Mouse (Mus musculus) limb, embryonic 14.5 days (tissue): ENCODE results near the gene Phlda2. TPM values are rescaled to one million over a fixed set of nuclear protein-coding genes. Genes with fewer than 3 reads are reported as not detected.
A peak's percentile ranks its signal among the peaks of the same experiment; 100 is the strongest.

Source experiments
- ATAC-seq: fragments of 200-750 bp; cut with Nextera tagmentation; 2 replicates; pipeline ENCODE4 v1.8.0; 2017; ENCODE audit warnings: low read depth, moderate number of reproducible peaks, moderate TSS enrichment; ENCODE audit not compliant: low FRiP score
- DNase-seq: peaks from one replicate; pipeline ENCODE4 v3.0.0-alpha.2; 2015; ENCODE audit warnings: low spot score
- H3K27ac ChIP-seq: fragments of 300-500 bp; sonication (generic); replicated peaks from 2 replicates; pipeline ENCODE4 v1.5.1; 2014; ENCODE audit warnings: low read depth, mild to moderate bottlenecking, low read length, moderate library complexity, mixed read lengths
- H3K27me3 ChIP-seq: fragments of 300-500 bp; sonication (generic); 2 replicates; pipeline ENCODE4 v1.6.1; 2014; ENCODE audit warnings: low read length, mixed read lengths; ENCODE audit not compliant: control insufficient read depth, insufficient read depth
- H3K36me3 ChIP-seq: fragments of 300-500 bp; sonication (generic); 2 replicates; pipeline ENCODE4 v1.6.1; 2014; ENCODE audit warnings: mild to moderate bottlenecking, low read length, moderate library complexity, mixed read lengths; ENCODE audit not compliant: control insufficient read depth, insufficient read depth
- H3K4me1 ChIP-seq: fragments of 300-500 bp; sonication (generic); 2 replicates; pipeline ENCODE4 v1.6.1; 2014; ENCODE audit warnings: antibody characterized with exemption, low read length, mixed read lengths; ENCODE audit not compliant: control insufficient read depth, insufficient read depth
- H3K4me2 ChIP-seq: fragments of 300-500 bp; sonication (generic); replicated peaks from 2 replicates; pipeline ENCODE4 v1.6.1; 2014; ENCODE audit warnings: low read depth, mild to moderate bottlenecking, low read length, moderate library complexity; ENCODE audit not compliant: severe bottlenecking
- H3K4me3 ChIP-seq: fragments of 300-500 bp; sonication (generic); replicated peaks from 2 replicates; pipeline ENCODE4 v1.5.1; 2014; ENCODE audit warnings: low read length
- H3K9ac ChIP-seq: fragments of 300-500 bp; sonication (generic); 2 replicates; pipeline ENCODE4 v1.6.1; 2014; ENCODE audit warnings: mild to moderate bottlenecking, low read depth, low read length, moderate library complexity; ENCODE audit not compliant: severe bottlenecking
- H3K9me3 ChIP-seq: fragments of 300-500 bp; sonication (generic); 2 replicates; pipeline ENCODE4 v1.6.1; 2016; ENCODE audit warnings: low read length; ENCODE audit not compliant: control insufficient read depth
- POLR2A ChIP-seq: fragments of 200-500 bp; IDR thresholded peaks from 2 replicates; pipeline ENCODE4 v1.8.0; 2012; ENCODE audit warnings: inconsistent platforms, mild to moderate bottlenecking, moderate library complexity, borderline replicate concordance; ENCODE audit not compliant: insufficient read depth, insufficient read length; ENCODE audit errors: extremely low read depth
- WGBS: fragments of 180-500 bp; shearing (Covaris S2); extraction: QIAGEN DNeasy Blood & Tissue Kit; methylation state at CpG from one replicate; pipeline ENCODE4 v1.1.7; 2014; 5-methylcytosine and 5-hydroxymethylcytosine counted together
- polyA plus RNA-seq, 2 experiments: library from polyadenylated mRNA; depleted of rRNA in 1 of 2; stranded (reverse) in 1 of 2; unstranded in 1 of 2; fragments of >200 nt; fragmentation: Nextera tagmentation in 1 of 2; extraction: Ambion mirVana in 1 of 2; gene quantifications; 2 replicates each; pipeline versions ENCODE4 v1.2.1 to v1.2.3; 2012 to 2014

Phlda2 gene
- polyA plus RNA-seq, 2 experiments: 13.7 to 23.3 TPM

DNA sequence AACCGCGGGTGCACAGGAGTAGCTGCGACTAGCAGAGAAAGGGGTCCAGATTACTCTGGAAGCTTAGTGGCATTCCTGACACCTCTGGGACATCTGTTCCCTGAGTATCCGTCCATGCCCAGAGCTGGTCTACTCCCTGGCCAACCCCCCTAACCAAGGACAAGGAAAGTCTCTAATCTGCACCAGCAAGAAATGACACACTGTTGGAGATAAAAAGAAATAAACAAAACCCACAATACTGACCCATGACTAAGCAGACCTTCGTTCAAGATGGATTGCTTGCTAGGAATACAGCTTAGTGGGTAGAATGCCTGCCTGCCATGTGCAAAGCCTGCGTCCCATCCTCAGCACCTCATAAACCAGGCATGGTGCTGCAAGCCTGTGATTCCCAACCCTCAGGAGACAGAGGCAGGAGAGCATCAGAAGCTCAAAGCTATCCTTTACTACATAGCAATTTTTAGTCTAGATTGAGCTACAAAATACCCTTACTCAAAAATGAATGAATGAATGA is 9.3 kb downstream of the Phlda2 start:
- no peak for ATAC-seq
- Histone ChIP-seq H3K9ac (no peak overlapping the region), H3K4me3 (no peak overlapping the region), H3K27me3 (no peaks in the 10 kb centered on the region), H3K4me2 (no peak overlapping the region), H3K36me3 (no peaks in the 10 kb centered on the region), H3K9me3 (no peaks in the 10 kb centered on the region), H3K4me1 (no peaks in the 10 kb centered on the region), H3K27ac (no peak overlapping the region)
- DNase-seq: no peak
- 72% methylated on average over 6 of the region's 6 CpGs for WGBS
- no peak for TF ChIP-seq POLR2A

DNA sequence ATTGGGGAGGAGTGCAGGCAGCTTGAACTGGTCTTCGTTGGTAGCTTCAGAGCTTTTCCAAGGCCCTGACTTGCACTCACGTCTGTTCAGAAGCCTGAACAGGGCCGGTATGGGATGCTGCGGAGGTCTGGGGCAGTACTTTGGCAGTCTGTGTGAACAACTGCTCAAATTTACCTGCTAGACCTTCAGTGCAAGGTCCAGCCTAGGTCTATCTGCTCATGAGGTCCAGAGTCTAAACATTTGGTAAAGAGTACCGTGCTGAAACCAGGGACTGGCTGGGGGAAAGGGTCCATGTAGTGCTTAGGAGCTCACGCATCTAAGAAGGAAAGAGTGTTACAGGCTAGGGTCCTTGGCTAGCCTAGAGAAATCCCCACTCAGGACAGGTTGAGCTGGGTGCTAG is 13.2 kb downstream of the Phlda2 start:
- H3K4me1 ChIP-seq: no peaks in the 10 kb centered on the region
- WGBS: 80% methylated on average over 6 of the region's 6 CpGs
- DNase-seq: no peak
- TF ChIP-seq POLR2A: no peak
- no peak overlapping the region for H3K9ac ChIP-seq
- H3K9me3 ChIP-seq: no peaks in the 10 kb centered on the region
- no peaks in the 10 kb centered on the region for H3K27me3 ChIP-seq
- no peak overlapping the region for H3K4me3 ChIP-seq
- ATAC-seq: no peak
- H3K4me2 ChIP-seq: no peak overlapping the region
- no peak overlapping the region for H3K27ac ChIP-seq
- no peaks in the 10 kb centered on the region for H3K36me3 ChIP-seq

DNA sequence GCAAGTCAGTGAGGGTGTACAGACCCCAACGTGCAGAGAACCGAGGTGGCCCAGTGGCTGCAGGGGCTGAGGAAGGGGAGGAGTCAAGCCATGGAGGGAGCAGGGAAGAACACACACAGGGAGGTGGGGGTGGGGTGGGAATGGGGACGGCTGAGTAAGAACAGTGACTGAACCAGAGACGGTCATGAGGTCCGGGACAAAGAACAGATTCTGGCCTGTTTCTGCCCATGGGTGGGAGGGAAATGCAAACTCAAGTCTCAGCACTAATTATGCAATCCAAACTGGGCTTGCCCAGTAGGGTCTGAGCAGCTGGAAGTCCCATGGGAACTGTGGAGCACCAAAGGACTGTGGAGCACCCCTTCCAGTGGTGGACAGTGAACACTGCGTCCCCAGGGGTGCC is 20.4 kb downstream of the Phlda2 start:
- Histone ChIP-seq H3K4me2 (no peak overlapping the region), H3K9ac (no peak overlapping the region), H3K36me3 (no peaks in the 10 kb centered on the region), H3K27ac (no peak overlapping the region), H3K4me1 (no peaks in the 10 kb centered on the region), H3K9me3 (no peaks in the 10 kb centered on the region), H3K27me3 (no peaks in the 10 kb centered on the region), H3K4me3 (no peak overlapping the region)
- WGBS: 16% methylated on average over 6 of the region's 6 CpGs
- TF ChIP-seq POLR2A: no peak
- ATAC-seq: no peak; the same call in 1 of the 2 replicates
- peak; percentile 28 for DNase-seq

DNA sequence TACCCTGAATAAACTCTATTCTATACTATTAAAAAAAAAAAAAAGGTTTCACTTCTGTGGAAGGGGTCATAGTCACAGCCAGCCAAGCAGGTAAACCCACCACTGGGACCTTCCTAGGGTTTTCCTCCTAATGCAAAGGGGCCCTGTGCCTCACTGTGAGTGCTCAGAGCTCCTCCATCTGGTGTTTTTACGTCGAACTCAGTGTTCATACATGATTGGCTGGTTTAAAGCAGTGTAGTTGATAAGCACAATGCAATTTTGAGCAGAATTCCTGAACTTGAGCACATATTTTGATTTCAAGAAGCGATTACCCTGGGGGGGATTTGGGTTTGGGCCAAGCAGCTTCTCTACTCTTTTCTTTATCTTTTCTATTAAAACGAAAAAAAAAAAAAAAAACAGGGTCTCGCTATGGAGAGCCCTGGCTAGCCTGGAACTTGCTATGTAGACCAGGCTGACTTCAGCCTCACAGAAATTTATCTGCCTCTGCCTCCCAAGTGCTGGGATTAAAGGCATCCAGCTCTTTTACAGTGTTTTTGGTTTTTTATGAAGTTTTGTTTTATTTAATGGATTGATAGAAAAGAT is 21.1 kb downstream of the Phlda2 start:
- 45% methylated on average over 5 of the region's 5 CpGs for WGBS
- H3K36me3 ChIP-seq: no peaks in the 10 kb centered on the region
- H3K4me1 ChIP-seq: no peaks in the 10 kb centered on the region
- no peaks in the 10 kb centered on the region for H3K27me3 ChIP-seq
- H3K4me2 ChIP-seq: no peak overlapping the region
- H3K9ac ChIP-seq: no peak overlapping the region
- no peaks in the 10 kb centered on the region for H3K9me3 ChIP-seq
- H3K27ac ChIP-seq: no peak overlapping the region
- no peak for ATAC-seq
- DNase-seq: no peak
- TF ChIP-seq POLR2A: no peak
- no peak overlapping the region for H3K4me3 ChIP-seq

DNA sequence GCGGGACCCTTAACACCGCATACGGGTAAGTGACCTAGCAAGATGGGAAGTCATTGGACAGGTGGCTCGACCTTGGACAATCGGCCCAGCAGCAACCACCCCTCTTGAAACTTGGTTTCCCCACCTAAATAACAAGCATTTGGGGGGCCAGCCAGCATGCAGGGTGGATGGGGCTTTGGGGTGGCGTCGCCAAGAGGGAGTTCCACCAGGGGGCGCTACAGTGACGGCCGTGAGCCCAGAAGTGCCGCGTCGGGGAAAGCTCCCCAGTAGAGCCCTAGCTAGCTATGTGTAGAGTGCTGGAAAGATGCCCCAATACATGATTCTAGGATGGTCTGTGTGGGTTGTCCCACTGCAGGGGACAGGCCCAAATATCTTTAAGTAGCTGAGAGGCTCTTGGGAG is 22.5 kb downstream of the Phlda2 start:
- WGBS: 28% methylated on average over 13 of the region's 13 CpGs
- Histone ChIP-seq H3K9ac (no peak overlapping the region), H3K4me1 (no peaks in the 10 kb centered on the region), H3K4me2 (no peak overlapping the region), H3K4me3 (no peak overlapping the region), H3K27ac (no peak overlapping the region), H3K9me3 (no peaks in the 10 kb centered on the region), H3K36me3 (no peaks in the 10 kb centered on the region), H3K27me3 (no peaks in the 10 kb centered on the region)
- DNase-seq: peak; percentile 50
- TF ChIP-seq POLR2A: no peak
- no peak for ATAC-seq
